Mouse (Mus musculus) megakaryocyte, embryonic 14.5 days (primary cell): ENCODE data around the gene Rb1.

Source experiments
- FLI1 ChIP-seq: IDR thresholded peaks from 2 replicates; pipeline ENCODE4 v1.6.1; 2012; ENCODE audit warnings: low read length, inconsistent platforms, mixed read lengths
- GATA1 ChIP-seq: IDR thresholded peaks from 3 replicates; pipeline ENCODE4 v1.6.1; 2012; ENCODE audit warnings: mixed read lengths, low read length, inconsistent platforms, borderline replicate concordance

GRCm38 (mm10) chr14:73257348-73257747, 68.3 kb downstream of the Rb1 start:
- no peak for TF ChIP-seq GATA1
- TF ChIP-seq FLI1, result no peak
